Mouse (Mus musculus): ENCODE data around the gene Akap5. TPM values are rescaled to one million over a fixed set of nuclear protein-coding genes. Genes with fewer than 3 reads are reported as not detected.

Gene Akap5
- polyA plus RNA-seq, 1 experiment from 2014 or later = 0.43 TPM

GRCm38 (mm10) chr12:76336111-76336965, 11.6 kb downstream of the Akap5 start:
- no peaks in the 10 kb centered on the region for H3K4me1 ChIP-seq (replicated peaks; ENCODE audit: insufficient read depth, low read length)
- TF ChIP-seq CTCF (IDR thresholded peaks at IDR 0.05; ENCODE audit: low read depth) = no peak
- no peak overlapping the region for H3K4me3 ChIP-seq (replicated peaks; ENCODE audit: low read depth, low read length)
- ATAC-seq (replicated peaks; ENCODE audit: low FRiP score, low read depth) (no peak), DNase-seq (ENCODE audit: low spot score) (no peak)
- 76% methylated on average over 17 of the region's 17 CpGs for WGBS
- no peaks in the 10 kb centered on the region for H3K27me3 ChIP-seq (ENCODE audit: insufficient read depth, low read length)
- no peak overlapping the region for H3K9ac ChIP-seq (ENCODE audit: low read depth, low read length)
- no peaks in the 10 kb centered on the region for H3K9me3 ChIP-seq (replicated peaks; ENCODE audit: low read length)
- no peak overlapping the region for H3K4me2 ChIP-seq (ENCODE audit: low read length)
- no peak overlapping the region for H3K27ac ChIP-seq
- no peaks in the 10 kb centered on the region for H3K36me3 ChIP-seq (ENCODE audit: insufficient read depth, low read length)

GRCm38 (mm10) chr12:76341080-76341479, 16.4 kb downstream of the Akap5 start:
- Histone ChIP-seq H3K27ac (no peak overlapping the region), H3K9ac (ENCODE audit: low read depth, low read length) (no peak overlapping the region), H3K4me1 (replicated peaks; ENCODE audit: insufficient read depth, low read length) (no peaks in the 10 kb centered on the region), H3K9me3 (replicated peaks; ENCODE audit: low read length) (no peaks in the 10 kb centered on the region), H3K36me3 (ENCODE audit: insufficient read depth, low read length) (no peaks in the 10 kb centered on the region), H3K4me2 (ENCODE audit: low read length) (no peak overlapping the region), H3K27me3 (ENCODE audit: insufficient read depth, low read length) (no peaks in the 10 kb centered on the region), H3K4me3 (replicated peaks; ENCODE audit: low read depth, low read length) (no peak overlapping the region)
- DNase-seq (ENCODE audit: low spot score) (peak; percentile 88), ATAC-seq (replicated peaks; ENCODE audit: low FRiP score, low read depth) (no peak)
- TF ChIP-seq CTCF (IDR thresholded peaks at IDR 0.05; ENCODE audit: low read depth) = peak; percentile 90
- 9% methylated on average over 4 of the region's 4 CpGs for WGBS

- Histone ChIP-seq H3K9ac (ENCODE audit: low read depth, low read length) (no peak overlapping the region), H3K27ac (no peak overlapping the region), H3K36me3 (ENCODE audit: insufficient read depth, low read length) (0 out of 2 replicates have a peak, but pooled peaks cover 4% of the 10 kb centered on the region), H3K27me3 (ENCODE audit: insufficient read depth, low read length) (no peaks in the 10 kb centered on the region), H3K4me3 (replicated peaks; ENCODE audit: low read depth, low read length) (no peak overlapping the region), H3K4me2 (ENCODE audit: low read length) (no peak overlapping the region), H3K4me1 (replicated peaks; ENCODE audit: insufficient read depth, low read length) (no peaks in the 10 kb centered on the region), H3K9me3 (replicated peaks; ENCODE audit: low read length) (no peaks in the 10 kb centered on the region)
- DNase-seq (ENCODE audit: low spot score) (peak; percentile 57), ATAC-seq (replicated peaks; ENCODE audit: low FRiP score, low read depth) (no peak)
- TF ChIP-seq CTCF (IDR thresholded peaks at IDR 0.05; ENCODE audit: low read depth) = peak; percentile 59; the same call in 1 of the 2 replicates
- WGBS = 74% methylated on average over 6 of the region's 6 CpGs
Measured at GRCm38 (mm10) chr12:76345759-76346455, 21.2 kb downstream of the Akap5 start.

GRCm38 (mm10) chr12:76349680-76350220, 25.1 kb downstream of the Akap5 start:
- DNase-seq (ENCODE audit: low spot score) (peak; percentile 61), ATAC-seq (replicated peaks; ENCODE audit: low FRiP score, low read depth) (0 out of 2 replicates have a peak, but pooled peaks have one; percentile 43)
- no peak overlapping the region for H3K4me3 ChIP-seq (replicated peaks; ENCODE audit: low read depth, low read length)
- 0 out of 2 replicates have a peak, but pooled peaks cover 4% of the 10 kb centered on the region for H3K36me3 ChIP-seq (ENCODE audit: insufficient read depth, low read length)
- H3K9me3 ChIP-seq (replicated peaks; ENCODE audit: low read length) = no peaks in the 10 kb centered on the region
- no peak for TF ChIP-seq CTCF (IDR thresholded peaks at IDR 0.05; ENCODE audit: low read depth)
- no peak overlapping the region for H3K27ac ChIP-seq
- H3K9ac ChIP-seq (ENCODE audit: low read depth, low read length) = no peak overlapping the region
- no peaks in the 10 kb centered on the region for H3K27me3 ChIP-seq (ENCODE audit: insufficient read depth, low read length)
- WGBS = 43% methylated on average over 8 of the region's 8 CpGs
- H3K4me1 ChIP-seq (replicated peaks; ENCODE audit: insufficient read depth, low read length) = no peaks in the 10 kb centered on the region
- H3K4me2 ChIP-seq (ENCODE audit: low read length) = no peak overlapping the region

- Histone ChIP-seq H3K9ac (ENCODE audit: low read depth, low read length) (no peak overlapping the region), H3K4me2 (ENCODE audit: low read length) (no peak overlapping the region), H3K9me3 (replicated peaks; ENCODE audit: low read length) (no peaks in the 10 kb centered on the region), H3K4me3 (replicated peaks; ENCODE audit: low read depth, low read length) (no peak overlapping the region), H3K27me3 (ENCODE audit: insufficient read depth, low read length) (no peaks in the 10 kb centered on the region), H3K27ac (no peak overlapping the region), H3K4me1 (replicated peaks; ENCODE audit: insufficient read depth, low read length) (no peaks in the 10 kb centered on the region), H3K36me3 (ENCODE audit: insufficient read depth, low read length) (no peaks in the 10 kb centered on the region)
- DNase-seq (ENCODE audit: low spot score) (no peak), ATAC-seq (replicated peaks; ENCODE audit: low FRiP score, low read depth) (no peak)
- TF ChIP-seq CTCF (IDR thresholded peaks at IDR 0.05; ENCODE audit: low read depth) = no peak
- WGBS = 64% methylated on average over 1 of the region's 1 CpGs
Measured at GRCm38 (mm10) chr12:76360868-76361267, 36.2 kb downstream of the Akap5 start.

All from kidney, postnatal 0 days (tissue).